Mouse (Mus musculus) heart, postnatal 0 days (tissue): ENCODE results near the gene Arl5a.

Source experiments
- CTCF ChIP-seq: IDR thresholded peaks from 2 replicates; pipeline ENCODE4 v1.5.1; 2016; ENCODE audit warnings: antibody characterized with exemption, control low read depth, low read depth
- EP300 ChIP-seq: IDR thresholded peaks from 2 replicates; pipeline ENCODE4 v1.6.1; 2016; ENCODE audit warnings: antibody characterized with exemption, low read depth

GRCm38 (mm10) chr2:52371066-52371465 is 53.6 kb downstream of the Arl5a start:
- TF ChIP-seq CTCF: no peak
- no peak for TF ChIP-seq EP300
